Mouse (Mus musculus): ENCODE measurements around the gene Smim24. TPM values are rescaled to one million over a fixed set of nuclear protein-coding genes. Genes with fewer than 3 reads are reported as not detected.

Gene Smim24
- total RNA-seq, 2 experiments from 2014 or later = 1.9 to 2.0 TPM

DNA sequence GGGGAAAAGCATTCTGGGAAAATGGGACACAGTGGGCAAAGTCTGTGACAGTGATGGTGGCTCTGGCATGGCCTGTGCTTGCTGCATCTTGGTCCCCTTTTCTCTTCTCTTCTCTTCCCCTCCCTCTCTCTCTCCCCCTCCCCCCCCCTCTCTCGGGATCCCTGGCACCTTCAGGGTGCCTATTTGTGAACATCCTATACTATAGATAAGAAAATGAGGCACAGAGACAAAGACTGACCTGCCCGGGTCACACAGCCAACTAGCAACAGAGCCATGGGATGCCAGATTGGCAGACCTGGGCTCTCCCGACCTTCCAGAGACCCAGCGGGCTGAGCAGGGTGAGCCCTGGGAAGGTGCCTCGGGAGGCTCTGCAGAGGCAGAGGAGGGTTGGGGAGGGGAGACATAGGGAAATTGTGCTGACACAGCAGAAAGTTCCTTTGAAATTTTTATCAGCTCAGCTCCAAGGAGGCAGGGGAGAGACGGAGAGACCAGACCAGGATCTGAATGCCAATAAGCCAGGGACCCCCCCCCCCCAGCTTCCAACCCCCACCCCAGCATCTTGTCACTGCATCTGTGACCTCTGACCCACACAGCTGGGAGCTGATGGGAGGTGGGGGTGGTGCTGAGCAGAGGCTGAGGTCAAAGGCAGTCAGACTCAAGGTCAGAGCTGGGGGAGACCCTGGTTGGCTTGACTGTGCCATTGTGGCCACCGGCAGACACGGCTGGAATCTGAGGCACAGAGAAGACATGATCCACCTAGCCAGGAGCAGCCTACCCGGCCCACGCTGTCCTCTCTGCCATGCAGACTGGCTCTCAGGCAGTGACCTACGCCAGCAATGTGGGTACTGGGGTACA, 25.6 kb downstream of the Smim24 start:
- intact Hi-C loops (cut with DNase I) = no loop called here
- DNase-seq = peak; percentile 3 to 9

DNA sequence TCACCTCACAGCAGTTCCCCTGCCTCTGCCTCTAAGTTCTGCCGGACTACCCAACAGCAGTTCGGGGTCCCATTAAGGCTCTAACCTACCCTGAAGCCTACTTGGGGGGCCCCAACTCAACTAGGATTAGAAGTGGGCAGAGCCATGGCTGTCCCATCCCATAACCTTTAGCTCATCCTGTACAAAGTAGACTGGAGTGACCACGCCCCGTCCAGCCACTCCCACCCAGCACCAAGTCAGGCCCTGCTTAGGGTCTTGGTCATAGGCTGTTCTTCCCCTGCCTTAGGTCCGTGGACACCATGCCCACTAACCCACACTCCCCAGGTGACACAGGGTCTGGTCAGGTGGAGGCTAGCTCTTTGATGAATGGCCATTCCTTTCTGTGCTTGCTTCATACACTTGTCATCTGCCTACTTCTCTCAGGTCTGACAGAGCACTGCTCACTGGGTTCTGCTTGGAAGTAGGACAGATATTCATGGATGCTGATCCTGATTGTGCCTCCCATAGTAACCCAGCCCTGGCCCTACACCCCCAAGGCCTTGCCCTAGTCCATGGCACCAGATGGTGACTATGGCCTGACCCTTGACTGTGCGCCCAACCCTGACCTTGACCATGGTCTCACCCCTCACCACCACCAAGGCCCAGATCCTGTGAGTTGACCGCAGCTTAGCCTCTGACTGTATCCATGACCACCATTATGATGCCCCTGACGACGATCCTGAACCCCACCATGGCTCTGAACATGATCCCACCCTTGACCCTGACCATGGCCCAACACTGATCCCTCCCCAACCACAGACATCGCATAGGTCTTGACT, 26.5 kb downstream of the Smim24 start:
- intact Hi-C loops (cut with DNase I) = no loop called here
- peak in 1 of 2 experiments; percentile 3 for DNase-seq

GRCm38 (mm10) chr10:81420191-81420767, 27.4 kb downstream of the Smim24 start:
- peak; percentile 12 for DNase-seq

DNA sequence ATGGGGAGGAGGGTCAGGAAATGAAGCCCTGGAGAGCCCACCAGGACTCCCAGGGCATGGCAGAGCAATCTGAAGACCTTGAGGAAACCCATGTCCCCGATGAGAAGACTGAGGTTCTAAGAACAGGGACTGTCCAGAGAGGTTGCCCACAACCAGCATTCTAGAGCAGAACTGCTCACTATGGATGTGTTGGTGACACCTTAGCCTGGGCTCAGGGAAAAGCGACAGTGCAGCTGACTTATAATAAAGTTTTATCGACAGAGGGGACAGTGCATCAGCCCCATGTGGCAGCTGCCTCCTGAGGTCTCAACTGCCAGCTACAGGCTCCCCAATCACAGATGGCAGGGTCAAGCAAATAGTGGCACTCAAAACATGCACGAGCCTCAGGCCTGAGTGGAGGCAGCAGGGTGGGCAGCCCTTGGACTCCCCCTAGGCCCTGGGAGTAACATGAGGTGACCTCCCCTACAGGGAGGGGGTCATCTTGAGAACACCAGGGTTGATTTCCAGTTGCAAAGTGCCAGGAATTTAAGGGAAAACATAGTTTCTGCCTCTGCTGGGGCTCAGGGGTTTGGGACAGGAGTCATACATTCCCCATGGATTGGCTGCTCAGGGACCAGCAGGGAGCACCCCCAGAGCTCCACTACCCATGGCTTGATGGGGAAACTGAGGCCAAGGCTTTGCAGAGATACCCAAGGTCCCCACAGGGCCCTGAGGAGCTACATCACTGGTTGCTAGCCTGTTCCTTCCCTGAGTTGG, 28.4 kb downstream of the Smim24 start:
- intact Hi-C loops (cut with DNase I) = no loop called here
- DNase-seq = peak in 1 of 2 experiments; percentile 3

More at GRCm38 (mm10) chr10:81420191-81420767, 27.4 kb downstream of the Smim24 start:
- intact Hi-C loops (cut with DNase I) = no loop called here

DNA sequence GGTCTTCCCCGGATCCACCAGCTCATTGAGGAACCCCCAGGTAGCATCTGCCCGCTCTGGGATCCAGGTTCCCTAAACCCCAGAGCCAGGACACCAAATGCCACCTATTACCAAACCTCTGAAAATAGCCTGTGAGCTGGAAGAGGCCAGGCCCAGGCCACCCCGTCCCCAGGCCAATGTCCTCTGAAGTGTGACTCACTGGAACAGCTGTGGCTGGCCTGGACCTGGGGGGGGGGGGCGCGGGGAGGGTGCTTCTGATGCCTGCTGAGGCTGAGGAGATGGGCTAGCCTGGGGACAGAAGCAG, 28.9 kb downstream of the Smim24 start:
- intact Hi-C loops (cut with DNase I) = no loop called here
- peak; percentile 26 to 38 for DNase-seq

DNA sequence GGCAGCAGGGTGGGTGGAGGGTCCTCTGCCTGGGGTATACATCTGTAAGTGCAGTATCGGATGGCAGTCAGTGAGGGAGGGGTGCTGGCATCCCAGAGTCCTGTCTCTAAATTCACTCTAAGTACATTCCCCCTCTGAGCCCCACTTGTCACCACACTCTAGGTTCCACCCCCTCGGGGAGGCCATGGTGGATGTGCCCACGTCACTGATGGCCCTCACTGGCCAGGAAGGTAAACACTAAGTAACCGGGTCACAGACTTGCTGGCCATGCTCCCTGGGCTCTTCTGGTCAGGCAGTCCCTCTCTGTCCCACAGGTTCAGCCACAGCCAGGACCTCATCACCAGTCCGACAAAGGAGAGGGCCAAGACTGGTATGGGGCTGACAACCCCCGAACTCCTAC, 29.3 kb downstream of the Smim24 start:
- DNase-seq = peak; percentile 3 to 21
- intact Hi-C loops (cut with DNase I) = no loop called here

DNA sequence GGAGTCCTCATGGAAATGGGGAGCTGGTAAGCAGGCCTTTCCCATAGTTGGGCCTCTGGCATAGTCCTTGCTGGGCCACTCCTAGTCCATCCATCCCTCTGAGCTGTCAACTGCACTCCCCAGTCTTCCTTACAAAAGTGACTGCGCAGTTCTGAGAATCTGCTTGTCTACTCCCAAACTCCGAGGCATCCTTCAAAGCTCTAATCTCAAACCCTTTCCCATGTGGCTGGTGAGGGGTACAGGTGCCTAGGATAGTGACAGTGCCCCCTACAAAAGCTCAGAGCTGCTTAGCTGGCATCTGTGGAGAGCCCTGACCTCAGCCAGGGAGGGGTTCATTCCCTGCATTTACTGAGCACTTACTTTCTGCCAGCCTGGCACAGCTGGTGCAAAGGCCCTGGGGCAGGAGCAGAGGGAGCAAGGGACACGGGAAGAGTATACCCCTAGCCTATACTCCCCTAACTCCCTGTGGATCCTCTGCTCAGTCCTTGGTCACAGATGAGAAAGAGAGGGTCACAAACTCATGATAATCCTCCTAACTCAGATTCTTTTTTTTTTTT, 29.9 kb downstream of the Smim24 start:
- intact Hi-C loops (cut with DNase I) = no loop called here
- DNase-seq = peak in 1 of 2 experiments; percentile 7

GRCm38 (mm10) chr10:81423476-81424245, 30.8 kb downstream of the Smim24 start:
- intact Hi-C loops (cut with DNase I) = loop anchor here (2.0 kb wide), 1 partner anchor 13 kb away; no protein-coding TSS in a partner anchor
- peak in 1 of 2 experiments; percentile 8 for DNase-seq

DNA sequence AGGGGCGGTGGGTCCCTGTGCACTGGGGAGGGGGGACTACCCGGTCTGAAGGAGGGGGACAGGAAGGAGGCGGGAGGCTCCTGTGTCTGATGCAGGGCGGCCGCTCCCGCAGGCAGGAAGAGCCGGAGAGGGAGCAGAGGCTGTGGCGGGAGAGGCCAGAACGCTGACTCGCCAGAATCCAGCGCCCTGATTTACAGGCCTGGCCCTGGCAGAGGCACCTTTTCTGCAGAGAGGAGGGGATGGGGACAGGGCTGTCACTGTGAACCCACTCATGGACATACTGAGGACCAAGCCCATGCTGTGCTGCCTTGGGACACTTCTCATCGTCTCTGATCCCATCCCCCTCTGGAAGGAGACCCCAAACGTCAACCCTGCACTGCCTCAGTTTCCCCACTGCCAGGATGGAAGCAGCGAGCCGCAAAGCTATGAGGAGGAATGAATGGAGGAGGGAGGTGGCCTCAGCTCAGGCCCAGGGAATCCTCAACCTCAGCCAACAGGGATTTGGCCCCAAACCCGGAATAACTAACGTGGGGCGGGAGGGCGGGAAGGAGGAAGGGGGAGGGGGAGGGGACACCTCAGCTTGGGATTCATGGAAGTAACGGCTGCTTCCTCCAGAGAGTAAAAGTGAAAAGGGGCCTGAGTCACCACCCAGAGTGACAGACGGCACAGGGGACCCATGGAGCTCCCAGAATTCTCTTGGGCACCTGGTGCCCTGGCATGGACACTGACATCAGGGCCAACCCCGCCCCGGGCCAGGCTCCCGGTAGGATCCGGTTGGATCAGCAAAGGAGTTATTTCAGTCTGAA, 31.6 kb downstream of the Smim24 start:
- peak; percentile 70 to 78 for DNase-seq
- intact Hi-C loops (cut with DNase I) = loop anchor here (2.0 kb wide), 1 partner anchor 14 kb away; no protein-coding TSS in a partner anchor

- intact Hi-C loops (cut with DNase I) = loop anchor here (2.0 kb wide), 1 partner anchor 15 kb away; no protein-coding TSS in a partner anchor
- DNase-seq = peak; percentile 52 to 72
These were observed 32.5 kb downstream of the Smim24 start for GRCm38 (mm10) chr10:81425236-81425850.

- intact Hi-C loops (cut with DNase I) = no loop called here
- peak; percentile 42 to 56 for DNase-seq
These were observed 33.3 kb downstream of the Smim24 start for GRCm38 (mm10) chr10:81426081-81426671.

- intact Hi-C loops (cut with DNase I) = no loop called here
These were observed 34.0 kb downstream of the Smim24 start for GRCm38 (mm10) chr10:81426897-81427296.

GRCm38 (mm10) chr10:81427327-81427726, 34.5 kb downstream of the Smim24 start:
- intact Hi-C loops (cut with DNase I) = no loop called here
- DNase-seq = no peak

More at GRCm38 (mm10) chr10:81426897-81427296, 34.0 kb downstream of the Smim24 start:
- DNase-seq = peak; percentile 79 to 83

GRCm38 (mm10) chr10:81427804-81428506, 35.1 kb downstream of the Smim24 start:
- intact Hi-C loops (cut with DNase I) = no loop called here
- peak in 1 of 2 experiments; percentile 4 for DNase-seq

- intact Hi-C loops (cut with DNase I) = no loop called here
These were observed 35.6 kb downstream of the Smim24 start for GRCm38 (mm10) chr10:81428507-81428870.

DNA sequence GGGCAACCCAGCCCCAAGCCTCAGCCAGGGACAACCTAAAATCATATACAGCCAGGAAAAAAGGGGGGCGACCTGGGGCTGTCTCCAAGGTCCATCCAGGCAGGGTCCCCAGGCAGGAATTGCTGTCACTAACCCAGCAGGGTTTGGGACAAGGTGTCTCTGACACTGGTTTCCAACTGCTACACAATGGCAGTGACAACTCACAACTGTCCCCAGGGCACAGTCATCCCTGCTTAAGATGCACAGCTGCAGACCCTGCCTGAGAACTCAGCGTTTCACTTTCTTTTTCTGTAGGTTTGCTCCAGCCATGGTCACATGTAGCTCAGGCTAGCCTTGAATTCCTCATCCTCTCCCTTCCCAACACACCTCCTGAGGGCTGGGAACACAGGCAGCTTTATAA, 36.2 kb downstream of the Smim24 start:
- intact Hi-C loops (cut with DNase I) = no loop called here
- peak in 1 of 2 experiments; percentile 14 for DNase-seq

More at GRCm38 (mm10) chr10:81428507-81428870, 35.6 kb downstream of the Smim24 start:
- DNase-seq = no peak

DNA sequence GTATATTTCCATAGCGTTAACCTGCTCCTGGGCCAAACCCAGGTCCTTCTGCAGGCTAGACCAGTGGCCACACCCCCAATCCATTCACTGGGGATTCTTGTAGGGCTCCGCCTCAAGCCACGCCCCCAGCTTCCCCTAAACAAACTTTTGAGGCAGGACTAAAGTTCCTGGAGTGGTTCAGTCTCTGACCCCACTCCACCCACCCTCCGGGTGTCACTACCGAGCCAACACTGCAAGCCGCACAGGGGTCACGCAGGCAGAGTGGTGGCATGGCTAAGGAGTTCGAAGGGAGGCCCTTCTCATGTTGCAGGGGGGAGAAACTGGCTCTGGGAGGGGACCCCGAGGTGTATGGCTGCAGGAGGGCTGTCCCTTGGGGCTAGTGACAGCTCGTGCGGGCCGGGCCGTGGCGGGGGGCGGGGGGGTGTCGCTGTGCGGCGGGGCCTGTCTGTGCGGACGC, 36.8 kb downstream of the Smim24 start:
- intact Hi-C loops (cut with DNase I) = no loop called here
- DNase-seq = peak; percentile 87 to 88
